Comparison of ENCODE assay signal across 8 mouse cellular contexts in genomic region chr5:52115821-52116317, GRCm38 (mm10).
A peak's percentile ranks its signal among the peaks of the same experiment; 100 is the strongest.
DNase-seq lines count a peak whose midpoint lies in the region; ATAC-seq and TF ChIP-seq lines count a peak whose summit lies in the region.

No protein-coding gene starts in this region.

- no peaks in the 10 kb centered on the region for H3K36me3 ChIP-seq in CH12.LX (replicated peaks in 1 of 2; ENCODE audit: control insufficient read depth in 1 of 2, insufficient read depth in 1 of 2, low read length in 1 of 2)
- no peaks in the 10 kb centered on the region for H3K36me3 ChIP-seq in forebrain, embryonic 11.5 days (ENCODE audit: control insufficient read depth, insufficient read depth, low read length)
- H3K36me3 ChIP-seq in heart, embryonic 14.5 days (ENCODE audit: control insufficient read depth, insufficient read depth, low read length), result no peaks in the 10 kb centered on the region
- no peaks in the 10 kb centered on the region for H3K36me3 ChIP-seq in kidney, postnatal 0 days (ENCODE audit: insufficient read depth, low read length)
- H3K36me3 ChIP-seq in liver, embryonic 11.5 days (ENCODE audit: control insufficient read depth, insufficient read depth, low read length), result no peaks in the 10 kb centered on the region
- no peaks in the 10 kb centered on the region for H3K36me3 ChIP-seq in myocyte (ENCODE audit: control insufficient read depth, insufficient read depth)
- no peaks in the 10 kb centered on the region for H3K36me3 ChIP-seq in testis, adult 2 months (ENCODE audit: control insufficient read depth, insufficient read depth, low read length)

- H3K4me1 ChIP-seq in CH12.LX (ENCODE audit: control insufficient read depth in 1 of 2, insufficient read depth in 2 of 2), result peaks cover 2 to 35% of the 10 kb centered on the region in 2 experiments; a peak in 3 of 4 replicates
- peaks cover 10% of the 10 kb centered on the region; the same call in 1 of the 2 replicates for H3K4me1 ChIP-seq in forebrain, embryonic 11.5 days (replicated peaks; ENCODE audit: control insufficient read depth, insufficient read depth, low read length)
- H3K4me1 ChIP-seq in heart, embryonic 14.5 days (ENCODE audit: control insufficient read depth in 2 of 2, insufficient read depth in 2 of 2, low read length in 2 of 2), result peaks cover 8 to 14% of the 10 kb centered on the region in 2 experiments; a peak in 2 of 4 replicates
- H3K4me1 ChIP-seq in kidney, postnatal 0 days (replicated peaks; ENCODE audit: insufficient read depth, low read length), result peaks cover 16% of the 10 kb centered on the region
- no peaks in the 10 kb centered on the region for H3K4me1 ChIP-seq in liver, embryonic 11.5 days (replicated peaks; ENCODE audit: control insufficient read depth, insufficient read depth, low read length)
- peaks cover 19% of the 10 kb centered on the region for H3K4me1 ChIP-seq in testis, adult 2 months (ENCODE audit: control insufficient read depth, insufficient read depth, low read length)

- H3K79me2 ChIP-seq in CH12.LX (replicated peaks; ENCODE audit: control insufficient read depth, extremely low read depth, insufficient read depth, poor library complexity, severe bottlenecking), result no peaks in the 10 kb centered on the region
- no peaks in the 10 kb centered on the region for H3K79me2 ChIP-seq in myocyte (ENCODE audit: control insufficient read depth, insufficient read depth)

- dilution Hi-C loops in CH12.LX (cut with MboI; ENCODE audit: extremely low pct_ligation_motif_present, extremely low pct_unique_long_range_greater_than_20kb, low sequenced_read_pairs), result no loop called here

- peak overlapping the region; percentile 81 for H3K4me2 ChIP-seq in CH12.LX (ENCODE audit: insufficient read depth, low read depth, poor library complexity, severe bottlenecking)
- peak overlapping the region; percentile 99 for H3K4me2 ChIP-seq in forebrain, embryonic 11.5 days (ENCODE audit: low read depth, low read length, severe bottlenecking)
- H3K4me2 ChIP-seq in heart, embryonic 14.5 days (ENCODE audit: low read length), result peak overlapping the region; percentile 100
- H3K4me2 ChIP-seq in kidney, postnatal 0 days (ENCODE audit: low read length), result peak overlapping the region; percentile 97
- H3K4me2 ChIP-seq in liver, embryonic 11.5 days, result peak overlapping the region; percentile 97
- H3K4me2 ChIP-seq in myocyte (ENCODE audit: low read depth), result peak overlapping the region; percentile 55

- DNase-seq in CH12.LX (ENCODE audit: extremely low read depth), result peak; percentile 71
- peak; percentile 97 for DNase-seq in brain, embryonic 14.5 days (ENCODE audit: low read depth)
- peak; percentile 90 for DNase-seq in forebrain, embryonic 11.5 days (ENCODE audit: low spot score)
- peak; percentile 87 for DNase-seq in kidney, postnatal 0 days (ENCODE audit: low spot score)
- peak; percentile 59 for DNase-seq in liver, embryonic 11.5 days (ENCODE audit: low spot score)

- peak overlapping the region; percentile 49 for H3ac ChIP-seq in myocyte (ENCODE audit: control insufficient read depth, insufficient read length)

- no peak overlapping the region for H3K27ac ChIP-seq in CH12.LX (ENCODE audit: insufficient read depth, low read depth)
- H3K27ac ChIP-seq in forebrain, embryonic 11.5 days (ENCODE audit: low read depth, low read length), result no peak overlapping the region
- H3K27ac ChIP-seq in heart, embryonic 14.5 days (replicated peaks in 1 of 2; ENCODE audit: control insufficient read depth in 1 of 2, insufficient read depth in 1 of 2, low read depth in 2 of 2, low read length in 2 of 2), result 0 out of 4 replicates have a peak overlapping the region, but pooled peaks of 1 of the 2 experiments have one; percentile 27
- no peak overlapping the region for H3K27ac ChIP-seq in kidney, postnatal 0 days
- H3K27ac ChIP-seq in liver, embryonic 11.5 days (ENCODE audit: low read depth, low read length), result no peak overlapping the region
- H3K27ac ChIP-seq in testis, adult 2 months (ENCODE audit: control insufficient read depth, insufficient read depth, low read depth, low read length), result no peak overlapping the region

- H3K27me3 ChIP-seq in CH12.LX (replicated peaks) (no peaks in the 10 kb centered on the region), myocyte (ENCODE audit: control insufficient read depth, insufficient read depth, insufficient read length) (peaks cover 21% of the 10 kb centered on the region)
- H3K27me3 ChIP-seq in forebrain, embryonic 11.5 days (ENCODE audit: control insufficient read depth, insufficient read depth, low read length), result peaks cover 29% of the 10 kb centered on the region
- peaks cover 17% of the 10 kb centered on the region; the same call in 1 of the 2 replicates for H3K27me3 ChIP-seq in heart, embryonic 14.5 days (ENCODE audit: control insufficient read depth, insufficient read depth, low read length)
- peaks cover 13% of the 10 kb centered on the region for H3K27me3 ChIP-seq in kidney, postnatal 0 days (ENCODE audit: insufficient read depth, low read length)
- peaks cover 51% of the 10 kb centered on the region for H3K27me3 ChIP-seq in liver, embryonic 11.5 days (replicated peaks; ENCODE audit: control insufficient read depth, insufficient read depth, low read length)
- H3K27me3 ChIP-seq in testis, adult 2 months (ENCODE audit: control insufficient read depth, insufficient read depth, low read length), result peaks cover 5% of the 10 kb centered on the region; the same call in 1 of the 2 replicates

- peak; percentile 91 for ATAC-seq in forebrain, embryonic 11.5 days (replicated peaks; ENCODE audit: low FRiP score)
- ATAC-seq in heart, embryonic 14.5 days (ENCODE audit: insufficient number of reproducible peaks, insufficient read depth, low FRiP score, low read depth), result peak; percentile 65; the same call in 1 of the 2 replicates
- peak; percentile 94 for ATAC-seq in kidney, postnatal 0 days (replicated peaks; ENCODE audit: low FRiP score, low read depth)
- ATAC-seq in liver, embryonic 11.5 days (replicated peaks; ENCODE audit: low FRiP score), result peak; percentile 63

- peak; percentile 20 for TF ChIP-seq RAD21 in CH12.LX (IDR thresholded peaks at IDR 0.05; ENCODE audit: low read depth, low read length)

- peak overlapping the region; percentile 39 for H3K9ac ChIP-seq in CH12.LX (ENCODE audit: insufficient read depth, low read depth)
- H3K9ac ChIP-seq in forebrain, embryonic 11.5 days (ENCODE audit: low read length), result peak overlapping the region; percentile 66
- peak overlapping the region; percentile 78 for H3K9ac ChIP-seq in heart, embryonic 14.5 days (ENCODE audit: low read length)
- H3K9ac ChIP-seq in kidney, postnatal 0 days (ENCODE audit: low read depth, low read length), result peak overlapping the region; percentile 53
- H3K9ac ChIP-seq in liver, embryonic 11.5 days (ENCODE audit: low read depth, low read length), result 0 out of 2 replicates have a peak overlapping the region, but pooled peaks have one; percentile 32

- no peak for TF ChIP-seq EP300 in CH12.LX (IDR thresholded peaks at IDR 0.05; ENCODE audit: low read length)

- peak; percentile 20; the same call in 1 of the 2 replicates for TF ChIP-seq POLR2A in CH12.LX (IDR thresholded peaks at IDR 0.05; ENCODE audit: low read depth, low read length)
- TF ChIP-seq POLR2A in brain, embryonic 14.5 days (IDR thresholded peaks at IDR 0.05; ENCODE audit: borderline replicate concordance, extremely low read depth, insufficient read depth, insufficient read length, poor library complexity, severe bottlenecking), result no peak
- no peak for TF ChIP-seq POLR2A in myocyte (IDR thresholded peaks at IDR 0.05; ENCODE audit: insufficient read length, low read depth)
- TF ChIP-seq POLR2A in testis, adult 2 months (IDR thresholded peaks at IDR 0.05; ENCODE audit: control insufficient read depth, low read depth, low read length), result no peak

- peaks cover 19% of the 10 kb centered on the region for H3K9me3 ChIP-seq in CH12.LX (replicated peaks; ENCODE audit: low read length)
- no peaks in the 10 kb centered on the region for H3K9me3 ChIP-seq in forebrain, embryonic 11.5 days (ENCODE audit: control insufficient read depth, low read length)
- no peaks in the 10 kb centered on the region for H3K9me3 ChIP-seq in heart, embryonic 14.5 days (ENCODE audit: control insufficient read depth, low read length)
- H3K9me3 ChIP-seq in kidney, postnatal 0 days (replicated peaks; ENCODE audit: low read length), result no peaks in the 10 kb centered on the region
- H3K9me3 ChIP-seq in liver, embryonic 11.5 days (ENCODE audit: control insufficient read depth, low read length), result no peaks in the 10 kb centered on the region

- H3K4me3 ChIP-seq in CH12.LX (replicated peaks in 1 of 3; ENCODE audit: low read depth in 2 of 3, low read length in 2 of 3, poor library complexity in 1 of 3), result peak overlapping the region; percentile 53 to 96 (median 60)
- peak overlapping the region; percentile 62 for H3K4me3 ChIP-seq in forebrain, embryonic 11.5 days (ENCODE audit: low read depth, low read length)
- peak overlapping the region; percentile 81 to 82 for H3K4me3 ChIP-seq in heart, embryonic 14.5 days (ENCODE audit: control insufficient read depth in 1 of 2, insufficient read depth in 1 of 2, low read depth in 1 of 2, low read length in 2 of 2)
- peak overlapping the region; percentile 68 for H3K4me3 ChIP-seq in kidney, postnatal 0 days (replicated peaks; ENCODE audit: low read depth, low read length)
- H3K4me3 ChIP-seq in liver, embryonic 11.5 days (ENCODE audit: low read depth, low read length), result peak overlapping the region; percentile 71
- peak overlapping the region; percentile 22 for H3K4me3 ChIP-seq in myocyte
- H3K4me3 ChIP-seq in testis, adult 2 months (ENCODE audit: control insufficient read depth, low read depth, low read length), result peak overlapping the region; percentile 63

- 0% methylated on average over 23 of the region's 53 CpGs for WGBS in forebrain, embryonic 11.5 days
- under 1% methylated on average over 42 of the region's 53 CpGs for WGBS in heart, embryonic 14.5 days
- WGBS in kidney, postnatal 0 days, result under 1% methylated on average over 45 of the region's 53 CpGs
- WGBS in liver, embryonic 11.5 days, result under 1% methylated on average over 46 of the region's 53 CpGs

- TF ChIP-seq CTCF in CH12.LX (conservative IDR thresholded peaks at IDR 0.05 in 1 of 2, IDR thresholded peaks at IDR 0.05 in 1 of 2; ENCODE audit: low read depth in 2 of 2, low read length in 2 of 2), result peak; percentile 45 to 73
- TF ChIP-seq CTCF in brain, embryonic 14.5 days (IDR thresholded peaks at IDR 0.05; ENCODE audit: borderline replicate concordance, extremely low read depth, insufficient read depth, insufficient read length), result peak; percentile 60
- peak; percentile 76 for TF ChIP-seq CTCF in kidney, postnatal 0 days (IDR thresholded peaks at IDR 0.05; ENCODE audit: low read depth)
- peak; percentile 33; the same call in 1 of the 2 replicates for TF ChIP-seq CTCF in testis, adult 2 months (IDR thresholded peaks at IDR 0.05; ENCODE audit: control insufficient read depth, insufficient read depth, insufficient replicate concordance, low read depth, low read length)

- in situ Hi-C loops in CH12.LX (cut with MboI; ENCODE audit: low pct_ligation_motif_present, low pct_unique_long_range_greater_than_20kb, low sequenced_read_pairs), result loop anchor here (10.0 kb wide), 1 partner anchor 119 kb away; no protein-coding TSS in a partner anchor

TF ChIP-seq in CH12.LX, 34 proteins besides CTCF, POLR2A, EP300 and RAD21 (continues in another document):
- TF ChIP-seq MAFK (IDR thresholded peaks at IDR 0.05; ENCODE audit: insufficient replicate concordance, low read length), result no peak

TF ChIP-seq in myocyte, 11 proteins besides CTCF, POLR2A, EP300 and RAD21 (continues in another document):
- no peak for TF ChIP-seq TCF3 (IDR thresholded peaks at IDR 0.05; ENCODE audit: insufficient read length, low read depth)

Comparison
In these comparisons a context has a peak if more than half of its experiments do, and no peak if none do; other contexts are left out.
1. H3K4me3 ChIP-seq: peak in every context shown above with its lines; median percentile 82 in heart, embryonic 14.5 days; 71 in liver, embryonic 11.5 days; 68 in kidney, postnatal 0 days; 63 in testis, adult 2 months; 62 in forebrain, embryonic 11.5 days; 60 in CH12.LX; 22 in myocyte.